Mouse (Mus musculus) cortical plate, adult 2 months (tissue): Measurements from ENCODE around the gene Sgms2.

Source experiments
- CTCF ChIP-seq: fragments of 200-500 bp; IDR thresholded peaks from 2 replicates; pipeline ENCODE4 v1.5.1; 2011; ENCODE audit warnings: mild to moderate bottlenecking, control low read depth, low read length; ENCODE audit not compliant: insufficient read depth; ENCODE audit errors: extremely low read depth
- POLR2A ChIP-seq: fragments of 200-500 bp; IDR thresholded peaks from 2 replicates; pipeline ENCODE4 v1.6.1; 2011; ENCODE audit warnings: mild to moderate bottlenecking, low read length, control low read depth; ENCODE audit not compliant: insufficient read depth; ENCODE audit errors: extremely low read depth

GRCm38 (mm10) chr3:131491980-131492379, 769 bp upstream of the Sgms2 start:
- TF ChIP-seq CTCF (no peak), POLR2A (no peak)
